Mouse (Mus musculus) bone marrow macrophage, adult 2 months (primary cell): ENCODE data around the gene Slc25a39.

Experiments used
- CTCF ChIP-seq: IDR thresholded peaks from 2 replicates; pipeline ENCODE4 v1.5.1; 2012; ENCODE audit warnings: low read depth, mild to moderate bottlenecking, low read length, moderate library complexity
- POLR2A ChIP-seq: IDR thresholded peaks from 2 replicates; pipeline ENCODE4 v1.6.1; 2012; ENCODE audit warnings: mild to moderate bottlenecking, low read depth, low read length, borderline replicate concordance

- TF ChIP-seq CTCF, result no peak
- TF ChIP-seq POLR2A, result no peak
Observed at GRCm38 (mm10) chr11:102407834-102408215, at the start of gene Slc25a39.
